Mouse (Mus musculus) layer of hippocampus, adult 2 months (tissue): ENCODE results near the gene Tnfrsf8. TPM values are rescaled to one million over a fixed set of nuclear protein-coding genes. Genes with fewer than 3 reads are reported as not detected.
"Not testable (repeated sequence)": the region's sequence is repeated elsewhere in the genome, so short reads cannot be mapped to it uniquely, and the experiment has no call there.

Experiments used
- DNase-seq, 2 experiments: peaks; one replicate each; pipeline ENCODE4 v3.0.0; 2022; ENCODE audit warnings: low spot score in 2 of 2
- H3K27ac ChIP-seq: fragments of 200-600 bp; 2 replicates; pipeline ENCODE4 v1.8.1; 2022
- H3K4me3 ChIP-seq: fragments of 200-600 bp; 2 replicates; pipeline ENCODE4 v1.8.1; 2022; ENCODE audit warnings: mild to moderate bottlenecking
- CTCF ChIP-seq: fragments of 200-600 bp; conservative IDR thresholded peaks from 2 replicates; pipeline ENCODE4 v1.8.1; 2022; ENCODE audit warnings: antibody characterized with exemption, mild to moderate bottlenecking, moderate library complexity
- total RNA-seq, 2 experiments: library from RNA; stranded (reverse); gene quantifications; 2 replicates each; pipeline ENCODE4 v1.2.3; 2021

Gene Tnfrsf8
- total RNA-seq, 2 experiments from 2014 or later: 0.52 to 0.69 TPM

DNA sequence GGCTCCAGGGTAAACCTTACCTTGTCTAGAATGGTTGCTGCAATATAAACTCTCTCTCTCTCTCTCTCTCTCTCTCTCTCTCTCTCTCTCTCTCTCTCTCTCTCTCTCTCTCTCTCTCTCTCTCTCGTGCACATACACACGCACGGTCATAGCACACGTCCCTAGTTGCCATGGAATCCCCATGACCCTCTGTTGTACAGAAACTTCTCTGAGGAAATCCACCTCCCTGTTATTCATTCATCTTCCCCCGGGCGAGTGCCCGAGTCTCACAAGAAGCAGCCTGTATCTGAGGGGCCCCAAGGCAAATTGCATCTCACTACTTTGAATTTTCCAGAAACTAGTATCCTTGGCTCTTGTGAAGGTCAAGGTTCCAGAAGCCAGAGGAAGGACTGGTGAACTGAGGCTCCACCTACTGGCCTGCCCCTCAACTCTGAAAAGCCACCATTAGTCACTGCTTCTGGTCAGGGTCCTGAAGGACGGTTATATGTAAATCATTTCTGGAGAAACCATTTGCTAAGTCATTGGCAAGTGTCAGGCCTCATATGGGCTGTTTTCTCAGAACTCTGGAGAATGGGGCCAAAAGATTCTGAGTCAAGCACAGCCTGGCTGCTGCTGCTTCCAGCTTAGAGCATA, 8.1 kb upstream of the Tnfrsf8 start:
- no peak overlapping the region for H3K27ac ChIP-seq
- DNase-seq: no peak
- no peak for TF ChIP-seq CTCF
- no peak overlapping the region for H3K4me3 ChIP-seq

GRCm38 (mm10) chr4:145322211-145322610, 7.2 kb upstream of the Tnfrsf8 start:
- TF ChIP-seq CTCF: no peak
- no peak for DNase-seq
- H3K27ac ChIP-seq: no peak overlapping the region
- no peak overlapping the region for H3K4me3 ChIP-seq

- Histone ChIP-seq H3K4me3 (no peak overlapping the region), H3K27ac (no peak overlapping the region)
- no peak for DNase-seq
- no peak for TF ChIP-seq CTCF
Measured at GRCm38 (mm10) chr4:145320624-145321023, 5.7 kb upstream of the Tnfrsf8 start.

GRCm38 (mm10) chr4:145319274-145320226, 4.6 kb upstream of the Tnfrsf8 start:
- DNase-seq: no peak
- H3K27ac ChIP-seq: no peak overlapping the region
- TF ChIP-seq CTCF: no peak
- H3K4me3 ChIP-seq: no peak overlapping the region

DNA sequence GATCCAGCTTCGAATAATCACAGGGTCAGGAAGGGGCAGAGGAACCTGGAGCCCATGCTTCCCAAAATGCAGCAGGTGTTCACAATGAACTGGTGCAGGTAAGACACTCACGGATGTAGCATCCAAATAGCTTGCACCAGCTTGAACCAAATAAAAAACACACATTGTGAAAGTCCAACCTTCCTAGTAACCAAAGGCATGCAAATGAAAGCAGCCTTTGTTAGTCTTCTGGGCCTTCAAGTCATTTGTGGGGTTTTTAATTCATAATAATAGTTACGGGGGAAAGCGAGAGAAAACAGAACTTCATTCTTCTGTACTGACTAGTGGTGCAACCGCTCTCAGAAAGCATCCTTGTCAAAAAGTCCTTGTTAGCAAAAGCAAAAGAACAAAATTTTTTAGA, 1.7 kb upstream of the Tnfrsf8 start:
- no peak for TF ChIP-seq CTCF
- Histone ChIP-seq H3K27ac (no peak overlapping the region), H3K4me3 (no peak overlapping the region)
- DNase-seq: no peak

GRCm38 (mm10) chr4:145313966-145314365, 998 bp downstream of the Tnfrsf8 start:
- DNase-seq: no peak
- no peak overlapping the region for H3K27ac ChIP-seq
- no peak for TF ChIP-seq CTCF
- H3K4me3 ChIP-seq: no peak overlapping the region

DNA sequence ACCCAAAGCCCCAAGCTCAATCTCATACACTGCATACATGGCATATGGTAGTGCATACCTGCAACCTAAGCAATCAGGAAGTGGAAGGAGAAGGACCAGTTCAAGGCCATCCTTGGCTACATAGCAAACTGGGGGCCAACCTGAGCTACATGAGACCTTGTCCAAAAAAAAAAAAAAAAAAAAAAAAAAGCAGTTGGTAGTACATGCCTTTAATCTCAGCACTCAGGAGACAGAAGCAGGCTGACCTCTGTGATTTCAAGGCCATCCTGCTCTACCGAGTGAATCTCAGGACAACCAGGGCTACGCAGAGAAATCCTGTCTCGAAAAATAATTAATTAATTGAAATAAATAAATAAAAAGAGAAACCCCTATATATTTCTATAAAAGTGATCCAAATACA, 1.7 kb downstream of the Tnfrsf8 start:
- H3K4me3 ChIP-seq: no peak overlapping the region
- TF ChIP-seq CTCF: no peak
- H3K27ac ChIP-seq: no peak overlapping the region
- DNase-seq: no peak

GRCm38 (mm10) chr4:145312530-145312929, 2.4 kb downstream of the Tnfrsf8 start:
- no peak for TF ChIP-seq CTCF
- no peak for DNase-seq
- Histone ChIP-seq H3K4me3 (no peak overlapping the region), H3K27ac (no peak overlapping the region)

GRCm38 (mm10) chr4:145310859-145311258, 4.1 kb downstream of the Tnfrsf8 start:
- Histone ChIP-seq H3K4me3 (no peak overlapping the region), H3K27ac (no peak overlapping the region)
- TF ChIP-seq CTCF: no peak
- DNase-seq: no peak

GRCm38 (mm10) chr4:145306422-145306821, 8.5 kb downstream of the Tnfrsf8 start:
- H3K4me3 ChIP-seq: no peak overlapping the region
- no peak for TF ChIP-seq CTCF
- peak overlapping the region; percentile 72 for H3K27ac ChIP-seq
- no peak for DNase-seq

GRCm38 (mm10) chr4:145305661-145306362, 9.2 kb downstream of the Tnfrsf8 start:
- H3K4me3 ChIP-seq, DNase-seq: not testable (repeated sequence)
- peak overlapping the region; percentile 49; the same call in 1 of the 2 replicates for H3K27ac ChIP-seq

DNA sequence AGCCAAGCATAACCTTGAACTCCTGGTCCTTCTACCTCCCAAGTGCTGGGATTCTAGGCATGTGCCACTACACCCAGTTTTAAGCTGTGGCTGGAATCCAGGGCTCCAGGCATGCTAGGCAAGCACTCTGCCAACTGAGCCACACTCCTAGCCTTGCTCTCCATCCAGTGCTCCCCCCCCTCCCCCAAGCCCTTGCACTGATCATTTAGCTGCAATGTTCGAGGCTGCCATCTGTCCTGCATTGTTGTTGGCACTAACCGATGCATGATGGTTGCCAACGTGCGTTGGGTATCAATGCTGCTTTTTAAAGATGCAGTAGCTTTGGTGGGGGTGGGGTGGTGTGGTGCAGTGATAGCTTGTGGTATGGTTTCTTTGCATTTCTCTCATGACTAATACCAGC, 10.9 kb downstream of the Tnfrsf8 start:
- TF ChIP-seq CTCF: no peak
- DNase-seq: peak; percentile 54 to 63
- Histone ChIP-seq H3K27ac (peak overlapping the region; percentile 59; the same call in 1 of the 2 replicates), H3K4me3 (no peak overlapping the region)

GRCm38 (mm10) chr4:145302106-145302505, 12.9 kb downstream of the Tnfrsf8 start:
- DNase-seq: no peak
- Histone ChIP-seq H3K4me3 (no peak overlapping the region), H3K27ac (no peak overlapping the region)
- no peak for TF ChIP-seq CTCF
